Mouse (Mus musculus): ENCODE measurements around the gene Olfr729. TPM values are rescaled to one million over a fixed set of nuclear protein-coding genes. Genes with fewer than 3 reads are reported as not detected.

Olfr729 gene
- not detected for polyA plus RNA-seq (2017; shearing (Covaris generic))

GRCm38 (mm10) chr14:50152810-50153209 is at the start of gene Olfr729:
Gene Olfr729, minus strand, starts transcription at chr14:50152910.

GRCm38 (mm10) chr14:50188098-50188497 is 35.4 kb upstream of the Olfr729 start, which contains the start of gene Olfr730:
Gene Olfr730, minus strand, starts transcription at chr14:50188198.

GRCm38 (mm10) chr14:50142580-50142979 is 10.1 kb downstream of the Olfr729 start, which contains the start of gene Olfr728:
Gene Olfr728, minus strand, starts transcription at chr14:50142680.

GRCm38 (mm10) chr14:50122886-50123285 is 29.8 kb downstream of the Olfr729 start, which contains the start of gene Olfr727:
Gene Olfr727, plus strand, starts transcription at chr14:50123186.

Other genes starting within 250 kb of the Olfr729 start
- not detected for gene Olfr723, start 221.1 kb downstream of the Olfr729 start, polyA plus RNA-seq (2017; shearing (Covaris generic))
- not detected for gene Olfr724, start 189.6 kb downstream of the Olfr729 start, polyA plus RNA-seq (2017; shearing (Covaris generic))
- not detected for gene Olfr725, start 112.5 kb downstream of the Olfr729 start, polyA plus RNA-seq (2017; shearing (Covaris generic))
- gene Olfr726, start 62.0 kb downstream of the Olfr729 start, polyA plus RNA-seq (2017; shearing (Covaris generic)) = not detected
- not detected for gene Olfr727, start 29.7 kb downstream of the Olfr729 start, polyA plus RNA-seq (2017; shearing (Covaris generic))
- gene Olfr728, start 10.2 kb downstream of the Olfr729 start, polyA plus RNA-seq (2017; shearing (Covaris generic)) = not detected
- gene Olfr730, start 35.3 kb upstream of the Olfr729 start, polyA plus RNA-seq (2017; shearing (Covaris generic)) = not detected
- not detected for gene Olfr731, start 89.0 kb upstream of the Olfr729 start, polyA plus RNA-seq (2017; shearing (Covaris generic))
- gene Olfr732, start 131.3 kb upstream of the Olfr729 start, polyA plus RNA-seq (2017; shearing (Covaris generic)) = not detected
- gene Olfr733, start 148.6 kb upstream of the Olfr729 start, polyA plus RNA-seq (2017; shearing (Covaris generic)) = not detected
- gene Olfr734, start 173.9 kb upstream of the Olfr729 start, polyA plus RNA-seq (2017; shearing (Covaris generic)) = not detected
- gene Olfr735, start 196.0 kb upstream of the Olfr729 start, polyA plus RNA-seq (2017; shearing (Covaris generic)) = not detected
- not detected for gene Tlr11, start 205.0 kb upstream of the Olfr729 start, polyA plus RNA-seq (2017; shearing (Covaris generic))
- gene Olfr736, start 228.3 kb upstream of the Olfr729 start, polyA plus RNA-seq (2017; shearing (Covaris generic)) = not detected